Mouse (Mus musculus) layer of hippocampus, postnatal 14 days (tissue): ENCODE measurements around the gene Eif4e1b. TPM values are rescaled to one million over a fixed set of nuclear protein-coding genes. Genes with fewer than 3 reads are reported as not detected.

ENCODE experiments used
- DNase-seq, 2 experiments: peaks; one replicate each; pipeline ENCODE4 v3.0.0; 2021 to 2022; ENCODE audit warnings: low spot score in 2 of 2, mixed read lengths in 1 of 2
- total RNA-seq, 2 experiments: library from RNA; stranded (reverse); gene quantifications; 2 replicates each; pipeline ENCODE4 v1.2.3; 2021

The Eif4e1b gene
- total RNA-seq, 2 experiments from 2014 or later, result 0.35 to 0.62 TPM

DNA sequence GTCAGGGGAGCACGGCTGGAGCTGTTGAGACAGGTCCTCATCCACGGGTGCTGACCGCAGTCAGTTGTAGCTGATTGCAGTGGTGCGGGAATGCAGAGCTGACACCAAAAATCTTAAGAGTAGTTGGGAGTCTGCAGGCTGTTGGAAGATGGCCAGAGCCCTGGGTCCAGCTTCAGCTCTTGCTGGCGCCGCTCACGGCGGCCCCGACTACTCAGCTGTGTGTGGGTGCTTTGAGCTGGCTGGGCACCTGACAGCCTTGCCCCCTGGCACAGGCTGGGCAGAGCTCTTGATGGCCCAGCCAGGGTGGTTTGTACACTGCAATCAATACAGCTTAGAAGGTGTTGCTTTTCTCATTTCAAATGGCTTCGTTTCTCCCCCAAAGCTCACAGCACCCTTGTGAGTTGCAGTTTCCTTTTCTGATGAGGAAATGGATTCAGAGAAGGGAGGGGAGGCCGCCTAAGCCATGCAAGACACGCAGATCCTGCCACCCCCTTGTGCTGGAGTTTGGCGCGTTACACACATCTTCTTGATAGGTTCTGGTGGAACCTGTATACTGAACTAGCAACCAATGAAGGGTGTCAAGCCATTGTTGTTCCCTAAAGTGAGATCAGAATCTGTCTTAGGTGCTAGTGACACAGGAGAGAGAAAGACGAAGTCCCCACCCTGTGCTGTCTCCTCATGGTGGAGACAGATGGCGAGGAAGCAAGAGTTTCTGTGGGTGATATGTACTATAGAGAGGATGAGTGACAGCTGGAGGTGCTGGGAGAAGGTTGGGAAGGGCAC is 14.3 kb downstream of the Eif4e1b start:
- no peak for DNase-seq

GRCm38 (mm10) chr13:54798740-54799139 is 14.9 kb downstream of the Eif4e1b start:
- peak in 1 of 2 experiments; percentile 66 for DNase-seq

GRCm38 (mm10) chr13:54799701-54800100 is 15.9 kb downstream of the Eif4e1b start:
- peak; percentile 82 to 92 for DNase-seq

GRCm38 (mm10) chr13:54800206-54800605 is 16.4 kb downstream of the Eif4e1b start:
- no peak for DNase-seq

DNA sequence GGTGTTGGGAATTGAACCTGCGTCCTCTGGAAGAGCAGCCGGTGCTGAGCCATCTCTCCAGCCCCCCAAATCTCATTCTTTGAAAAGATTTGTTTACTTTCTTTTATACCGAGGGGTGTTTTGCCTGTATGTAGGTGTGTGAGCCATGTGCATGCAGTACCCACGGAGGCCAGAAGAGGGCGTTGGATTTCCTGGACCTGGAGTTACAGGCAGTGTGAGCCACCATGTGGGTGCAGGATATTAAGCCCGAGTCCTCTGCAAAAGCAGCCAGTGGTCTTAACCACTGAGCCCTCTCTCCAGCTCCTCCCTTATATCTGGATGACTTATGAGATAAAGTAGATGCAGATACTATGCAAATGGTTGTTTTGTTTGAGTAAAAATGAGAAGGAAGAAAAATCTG is 19.2 kb downstream of the Eif4e1b start:
- DNase-seq, result no peak

DNA sequence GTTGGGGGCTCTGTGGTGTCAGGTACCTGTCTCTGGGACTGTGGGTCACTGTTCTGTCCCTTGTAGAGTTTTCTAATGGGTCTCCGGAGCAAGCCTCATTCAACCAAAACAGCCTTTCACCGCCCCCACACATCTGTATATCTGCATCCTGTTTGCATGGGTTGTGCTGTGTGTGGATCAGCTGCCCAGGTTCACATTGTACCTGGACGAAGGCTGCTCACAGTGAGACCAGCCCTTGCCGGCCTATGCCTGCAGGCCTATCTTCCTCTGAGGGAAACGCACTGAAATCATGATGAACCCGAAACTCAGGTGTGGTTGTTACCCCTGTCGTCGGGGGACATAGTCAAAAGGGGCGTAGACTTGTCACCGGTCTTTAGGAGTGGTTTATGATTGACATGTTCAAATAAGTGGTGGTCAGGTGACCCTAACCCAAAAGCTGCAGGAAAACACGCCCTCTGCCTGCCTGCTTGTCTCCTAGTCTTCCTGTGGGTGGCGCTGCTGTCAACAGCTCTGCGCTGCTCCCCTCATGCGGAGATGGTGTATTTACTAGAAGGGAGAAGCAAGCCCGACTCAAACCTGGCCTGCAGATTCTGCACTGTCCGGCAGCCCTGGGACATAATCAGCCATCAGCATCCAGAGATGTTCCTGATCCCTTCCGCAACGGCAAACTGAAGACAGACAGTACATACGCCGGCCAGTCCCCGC is 21.5 kb downstream of the Eif4e1b start:
- DNase-seq, result peak; percentile 69 to 72

DNA sequence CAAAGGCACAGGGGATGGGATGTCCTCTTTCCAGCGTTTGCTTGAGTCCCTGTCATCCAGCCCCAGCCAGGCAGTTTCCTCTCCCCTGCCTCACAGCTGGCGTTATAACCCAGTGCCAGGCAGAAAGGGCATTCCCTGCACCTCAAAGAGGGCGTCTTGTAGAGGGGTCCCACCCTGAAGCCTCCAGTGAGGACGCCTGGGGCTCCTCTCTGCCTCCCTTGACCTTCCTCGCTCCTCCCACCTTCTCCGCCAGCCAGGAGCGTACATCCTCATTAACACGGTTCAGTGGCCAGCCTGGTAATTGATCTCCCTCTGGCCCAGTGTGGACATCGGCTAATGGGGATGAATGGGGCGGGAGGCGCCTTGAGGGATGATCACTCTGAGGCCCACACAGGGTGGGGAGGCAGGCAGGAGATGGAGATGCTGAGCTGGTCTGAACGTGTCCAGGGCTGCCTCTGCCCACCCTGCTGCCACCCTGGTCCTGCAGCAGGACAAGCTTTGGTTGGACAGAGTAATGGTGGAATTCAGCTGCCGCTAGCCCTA is 22.7 kb downstream of the Eif4e1b start:
- DNase-seq, result no peak

- DNase-seq, result no peak
Measured at GRCm38 (mm10) chr13:54808067-54808466, 24.3 kb downstream of the Eif4e1b start.

DNA sequence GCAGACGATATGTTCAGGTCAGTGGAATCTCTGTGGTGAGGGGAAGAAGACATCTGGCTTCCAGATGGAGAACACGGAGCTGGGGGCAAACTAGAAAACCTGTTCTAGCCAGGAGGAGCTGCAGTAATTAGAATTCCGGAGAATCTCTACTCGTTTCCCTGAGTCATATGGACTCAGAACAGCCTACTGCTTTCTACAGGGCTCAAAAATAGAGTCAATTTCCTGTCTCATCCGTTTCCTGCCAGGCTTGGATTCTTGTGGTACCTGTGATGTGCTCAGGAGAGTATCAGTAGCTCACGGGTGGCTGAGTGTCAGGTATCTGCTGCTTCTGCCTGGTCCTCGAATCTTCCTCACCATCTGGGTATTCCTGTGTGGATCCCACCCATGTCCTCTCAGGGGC is 27.7 kb downstream of the Eif4e1b start:
- no peak for DNase-seq

GRCm38 (mm10) chr13:54813381-54813780 is 29.6 kb downstream of the Eif4e1b start:
- DNase-seq, result no peak

- DNase-seq, result no peak
Measured at GRCm38 (mm10) chr13:54818399-54819254, 34.8 kb downstream of the Eif4e1b start.

GRCm38 (mm10) chr13:54821106-54821505 is 37.3 kb downstream of the Eif4e1b start:
- no peak for DNase-seq

- no peak for DNase-seq
Measured at GRCm38 (mm10) chr13:54821931-54822330, 38.1 kb downstream of the Eif4e1b start.

DNA sequence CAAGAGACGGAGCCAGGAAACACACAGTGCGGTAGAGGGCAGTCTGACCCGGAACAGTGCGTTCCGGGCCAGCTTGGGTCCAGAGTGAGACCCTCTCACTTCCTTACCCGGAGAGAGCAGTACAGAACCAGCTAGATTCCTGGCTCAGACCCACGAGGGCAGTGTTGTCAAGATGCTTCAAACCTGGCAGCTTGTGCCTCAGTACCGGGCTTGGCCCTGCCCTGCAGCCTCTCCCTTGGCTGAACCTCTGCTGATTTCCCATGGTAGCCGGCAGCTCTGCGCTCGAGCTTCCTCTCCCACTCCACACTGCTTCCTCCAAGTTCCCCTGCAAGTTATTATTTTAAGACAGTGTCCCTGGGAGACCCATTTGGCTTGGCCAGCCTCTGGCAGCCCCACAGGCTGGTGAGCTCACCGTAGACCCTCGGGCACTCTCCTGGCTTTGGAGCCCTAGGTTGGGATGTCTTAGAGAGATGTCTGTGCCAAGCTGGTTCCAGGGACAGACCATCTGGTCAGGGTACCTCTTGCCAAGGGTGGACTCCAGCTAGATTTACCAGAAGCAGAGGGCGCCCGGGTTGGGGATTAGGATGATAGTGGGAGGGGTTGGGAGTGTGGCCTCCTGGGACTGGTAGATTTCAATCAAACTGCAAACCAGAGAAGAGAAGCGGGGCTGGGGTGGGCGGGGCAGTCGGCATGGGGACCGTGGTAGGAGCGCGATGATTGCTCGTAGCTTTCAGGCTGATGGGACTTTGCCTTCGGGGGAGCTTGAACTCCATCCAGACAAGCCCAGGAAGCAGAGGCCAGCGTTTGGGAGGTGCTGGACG is 40.5 kb downstream of the Eif4e1b start:
- DNase-seq, result no peak

- DNase-seq, result no peak
Measured at GRCm38 (mm10) chr13:54827992-54828391, 44.2 kb downstream of the Eif4e1b start.

- DNase-seq, result no peak
Measured at GRCm38 (mm10) chr13:54828508-54828907, 44.7 kb downstream of the Eif4e1b start.

DNA sequence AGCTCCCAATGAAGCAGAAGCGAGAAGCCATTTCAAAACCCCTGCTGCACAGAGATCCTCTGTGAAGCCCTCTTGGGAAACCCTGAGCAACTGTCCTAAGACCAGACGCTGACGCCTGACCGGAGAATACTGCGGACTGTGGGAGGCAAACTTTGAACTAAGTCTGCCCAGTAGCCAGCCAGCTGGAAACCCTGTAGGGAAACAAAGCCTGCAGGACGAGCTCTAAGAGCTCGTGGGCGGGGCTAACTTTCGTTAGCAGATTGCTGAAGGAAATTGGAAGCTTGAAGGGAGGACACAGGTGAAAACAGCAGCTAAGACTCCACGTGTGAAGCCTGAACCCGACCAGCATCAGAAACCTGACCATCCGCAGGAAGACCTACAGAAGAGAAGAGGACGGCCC is 45.7 kb downstream of the Eif4e1b start:
- DNase-seq, result no peak

DNA sequence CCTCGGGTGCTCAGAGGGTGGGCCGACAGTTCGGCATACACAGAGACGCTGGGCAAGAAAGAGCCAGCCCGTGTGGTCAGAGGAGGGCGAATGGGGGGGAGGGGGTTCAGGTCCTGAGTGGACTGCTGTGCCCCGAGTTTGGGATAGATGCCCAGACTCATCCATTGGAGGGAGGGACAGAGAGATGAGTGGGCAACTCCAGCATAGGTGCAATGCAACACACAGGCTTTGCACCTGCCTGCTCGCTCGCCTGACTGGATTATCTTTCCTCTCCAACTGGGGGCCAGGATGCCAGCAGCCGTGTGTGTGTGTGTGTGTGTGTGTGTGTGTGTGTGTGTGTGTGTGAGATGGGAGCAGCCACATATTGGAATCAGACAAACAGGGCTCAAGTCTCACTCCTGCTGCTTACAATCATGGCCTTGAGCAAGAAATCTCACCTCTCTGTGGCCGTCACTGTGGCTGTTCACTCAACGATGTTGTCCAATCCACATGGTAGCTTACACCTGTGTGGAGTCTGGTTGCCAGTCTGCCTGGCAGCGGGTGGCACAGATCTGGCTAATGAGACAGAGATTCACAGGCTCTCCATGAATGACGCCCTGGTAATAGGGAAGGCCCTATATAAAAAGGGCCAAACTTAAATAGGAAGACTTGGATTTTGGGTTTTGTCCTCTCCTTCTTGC is 52.7 kb downstream of the Eif4e1b start:
- peak in 1 of 2 experiments; percentile 15 for DNase-seq

- DNase-seq, result no peak
Measured at GRCm38 (mm10) chr13:54837061-54837460, 53.3 kb downstream of the Eif4e1b start.

DNA sequence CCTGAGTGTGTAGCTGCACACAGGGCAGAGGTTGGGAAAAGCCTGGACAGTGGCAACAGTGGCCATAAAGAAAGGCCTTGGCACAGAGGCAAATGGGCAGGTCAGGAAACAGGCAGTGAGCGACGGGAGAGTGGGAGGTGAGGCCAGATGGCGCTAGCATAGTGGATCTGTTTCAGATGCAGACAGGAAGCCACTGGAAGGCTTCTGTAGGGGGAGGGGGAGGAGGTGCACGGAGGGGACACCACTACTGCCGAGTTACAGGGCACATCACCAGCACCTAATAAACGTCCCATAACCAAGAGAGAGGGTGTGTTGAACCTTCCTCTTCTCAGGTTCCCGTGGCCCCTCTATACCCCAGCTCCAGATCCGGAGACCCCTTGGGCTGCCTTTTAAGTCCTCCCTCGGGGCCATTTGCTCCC is 53.7 kb downstream of the Eif4e1b start:
- peak; percentile 58 to 61 for DNase-seq
